Mouse (Mus musculus): ENCODE measurements at regions not wholly inside any gene's neighbourhood (a gene's known extent, or its start where the extent isn't known, plus 50 kb on each side); places are given as distances from the start of the nearest gene placed in this dataset.
"Not testable (repeated sequence)": the region's sequence is repeated elsewhere in the genome, so short reads cannot be mapped to it uniquely, and the experiment has no call there.

DNA sequence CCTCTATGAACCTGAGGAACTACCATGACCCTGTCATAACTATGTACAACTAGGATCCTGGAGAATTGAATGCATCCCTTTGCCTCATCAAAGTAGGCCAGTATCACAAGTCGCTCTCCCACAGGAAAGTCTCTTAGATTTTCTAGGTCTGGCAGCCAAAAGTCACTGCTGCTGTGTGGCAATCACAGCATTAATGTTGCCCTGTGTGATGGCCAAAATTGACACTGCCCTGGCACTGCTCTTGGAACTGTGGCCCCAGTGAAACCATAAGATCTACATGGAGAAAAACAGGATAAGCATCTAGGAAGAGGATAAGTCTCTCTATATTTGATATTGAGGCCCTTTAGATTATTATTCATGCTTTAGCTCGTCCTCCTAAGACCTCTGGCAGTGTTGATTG is 465.7 kb downstream of the Adam6a start:
- ATAC-seq: no peak

DNA sequence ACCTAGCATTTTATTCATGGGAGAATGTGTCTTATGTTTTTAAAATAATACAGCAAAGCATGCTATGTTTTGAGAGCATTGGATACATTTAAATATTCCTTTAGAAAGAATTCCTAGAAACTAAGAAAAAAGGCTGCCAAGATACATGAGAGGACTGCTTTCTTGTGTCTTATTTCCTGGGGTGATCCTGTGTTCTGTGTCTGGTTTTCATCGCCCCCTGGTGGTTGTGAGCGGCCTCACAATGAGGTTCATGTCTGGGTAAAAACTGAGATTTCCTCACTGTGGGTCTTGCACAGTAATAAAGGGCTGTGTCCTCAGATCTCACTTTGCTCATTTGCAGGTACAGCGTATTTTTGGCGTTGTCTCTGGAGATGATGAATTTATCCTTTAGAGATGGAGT is 469.2 kb downstream of the Adam6a start:
- peak; percentile 80 for ATAC-seq

GRCm38 (mm10) chr12:114037011-114037410 is 493.3 kb downstream of the Adam6a start:
- not testable (repeated sequence) for ATAC-seq

- ATAC-seq: peak; percentile 72
Measured at GRCm38 (mm10) chr12:114047991-114048390, 504.3 kb downstream of the Adam6a start.

GRCm38 (mm10) chr12:114053341-114053740 is 509.6 kb downstream of the Adam6a start:
- ATAC-seq: no peak

GRCm38 (mm10) chr12:114059615-114060014 is 515.9 kb downstream of the Adam6a start:
- peak; percentile 90 for ATAC-seq

- no peak for ATAC-seq
Measured at GRCm38 (mm10) chr12:114067166-114067565, 523.5 kb downstream of the Adam6a start.

DNA sequence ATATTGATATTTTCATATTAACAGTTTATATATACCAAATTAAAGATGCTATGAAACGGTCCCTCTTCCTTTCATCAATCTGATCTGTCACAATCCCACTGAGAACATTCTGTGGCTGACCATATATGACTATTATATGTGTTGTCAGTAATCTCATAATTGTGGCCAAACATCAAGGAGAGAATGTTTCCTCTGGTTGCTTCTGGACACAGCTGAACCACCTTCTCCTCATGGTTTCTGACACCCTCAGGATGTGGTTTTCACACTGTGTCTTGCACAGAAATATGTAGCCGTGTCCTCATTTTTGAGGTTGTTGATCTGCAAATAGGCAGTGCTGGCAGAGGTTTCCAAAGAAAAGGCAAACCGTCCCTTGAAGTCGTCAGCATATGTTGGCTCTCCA is 565.0 kb downstream of the Adam6a start:
- ATAC-seq: not testable (repeated sequence)

GRCm38 (mm10) chr12:114134897-114135296 is 591.2 kb downstream of the Adam6a start:
- ATAC-seq: no peak

DNA sequence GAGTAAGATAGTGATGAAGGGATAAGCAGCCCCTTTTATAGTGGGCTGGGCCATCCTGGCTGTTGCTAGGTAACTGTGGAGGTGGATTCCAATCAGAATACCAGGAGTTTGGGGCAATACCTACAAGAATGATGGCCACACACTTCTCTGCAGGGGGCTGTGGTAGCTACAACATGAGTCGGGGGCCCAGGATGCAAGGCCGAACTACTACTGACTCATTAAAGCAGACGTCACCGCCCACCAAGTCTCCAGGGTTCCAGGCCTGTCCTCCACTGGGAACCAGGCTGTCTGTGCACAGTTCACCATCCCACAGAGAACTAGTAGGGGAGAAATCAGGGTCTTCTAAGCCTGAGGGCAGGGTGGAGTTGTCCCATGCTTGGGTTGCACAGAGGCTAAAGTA is 605.1 kb downstream of the Adam6a start:
- ATAC-seq: no peak

- no peak for ATAC-seq
Measured at GRCm38 (mm10) chr12:114172305-114172704, 628.6 kb downstream of the Adam6a start.

GRCm38 (mm10) chr12:114199521-114199920 is 655.8 kb downstream of the Adam6a start:
- ATAC-seq: no peak

DNA sequence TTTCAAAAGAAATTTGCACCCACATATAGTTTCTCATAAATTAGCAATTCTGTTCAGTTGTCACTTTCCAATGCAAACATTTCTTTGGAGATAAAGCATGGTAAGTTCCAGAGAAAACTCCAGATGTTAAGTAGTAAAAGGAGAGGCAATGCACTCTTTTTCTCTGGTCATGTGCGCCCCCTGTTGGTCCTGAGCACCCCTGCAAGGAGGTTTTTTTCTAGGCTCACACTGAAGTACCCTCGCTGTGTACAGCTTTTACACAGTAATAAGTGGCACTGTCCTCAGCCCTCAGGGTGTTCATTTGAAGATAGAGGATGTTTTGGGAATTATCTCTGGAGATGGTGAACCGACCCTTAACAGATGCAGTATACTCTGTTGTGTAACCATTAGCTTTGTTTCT is 678.8 kb downstream of the Adam6a start:
- ATAC-seq: no peak

All from activated CD4-positive, CD25-positive, alpha-beta regulatory T cell, adult 4 months (primary cell).